Mouse (Mus musculus): ENCODE measurements around the gene Pik3cb. TPM values are rescaled to one million over a fixed set of nuclear protein-coding genes. Genes with fewer than 3 reads are reported as not detected.
A peak's percentile ranks its signal among the peaks of the same experiment; 100 is the strongest.

The Pik3cb gene
- polyA plus RNA-seq (2012; fragmentation: generic; extraction: Trizol): 3.0 TPM

- TF ChIP-seq E2F4 (IDR thresholded peaks at IDR 0.05; ENCODE audit: insufficient read depth): no peak
- no peak for TF ChIP-seq REST (IDR thresholded peaks at IDR 0.05; ENCODE audit: insufficient read depth, insufficient read length)
- peak; percentile 72 for TF ChIP-seq POLR2AphosphoS2 (IDR thresholded peaks at IDR 0.05; ENCODE audit: insufficient read length, low read depth)
- peak in 2 of 3 experiments; percentile 45 to 84 for TF ChIP-seq MYOD1 (IDR thresholded peaks at IDR 0.05; ENCODE audit: control insufficient read depth in 1 of 3, insufficient read length in 2 of 3, low read depth in 2 of 3)
- no peak for TF ChIP-seq TCF3 (IDR thresholded peaks at IDR 0.05; ENCODE audit: insufficient read length, low read depth)
- no peak for TF ChIP-seq SRF (IDR thresholded peaks at IDR 0.05; ENCODE audit: control insufficient read depth, insufficient read length, low read depth)
- peak; percentile 92 for TF ChIP-seq POLR2A (IDR thresholded peaks at IDR 0.05; ENCODE audit: insufficient read length, low read depth)
- TF ChIP-seq MYOG (IDR thresholded peaks at IDR 0.05; ENCODE audit: control insufficient read depth in 1 of 3, insufficient read depth in 1 of 3, insufficient read length in 2 of 3, low read depth in 2 of 3): peak in 2 of 3 experiments; percentile 71 to 82
- H3K4me2 ChIP-seq (ENCODE audit: low read depth): peak within 1 kb of the TSS; percentile 100
- H3K36me3 ChIP-seq (ENCODE audit: control insufficient read depth, insufficient read depth): no peaks in the 10 kb centered on the region
- peaks cover 19% of the 10 kb centered on the region for H3K79me2 ChIP-seq (ENCODE audit: control insufficient read depth, insufficient read depth)
- H3K27me3 ChIP-seq (ENCODE audit: control insufficient read depth, insufficient read depth, insufficient read length): no peaks in the 10 kb centered on the region
- peak within 1 kb of the TSS; percentile 36 for H3K4me3 ChIP-seq
- H3ac ChIP-seq (ENCODE audit: control insufficient read depth, insufficient read length): peak within 1 kb of the TSS; percentile 75
These were observed at the start of gene Pik3cb for GRCm38 (mm10) chr9:99140063-99140882. TSS of gene Pik3cb (minus strand) at chr9:99140621.

DNA sequence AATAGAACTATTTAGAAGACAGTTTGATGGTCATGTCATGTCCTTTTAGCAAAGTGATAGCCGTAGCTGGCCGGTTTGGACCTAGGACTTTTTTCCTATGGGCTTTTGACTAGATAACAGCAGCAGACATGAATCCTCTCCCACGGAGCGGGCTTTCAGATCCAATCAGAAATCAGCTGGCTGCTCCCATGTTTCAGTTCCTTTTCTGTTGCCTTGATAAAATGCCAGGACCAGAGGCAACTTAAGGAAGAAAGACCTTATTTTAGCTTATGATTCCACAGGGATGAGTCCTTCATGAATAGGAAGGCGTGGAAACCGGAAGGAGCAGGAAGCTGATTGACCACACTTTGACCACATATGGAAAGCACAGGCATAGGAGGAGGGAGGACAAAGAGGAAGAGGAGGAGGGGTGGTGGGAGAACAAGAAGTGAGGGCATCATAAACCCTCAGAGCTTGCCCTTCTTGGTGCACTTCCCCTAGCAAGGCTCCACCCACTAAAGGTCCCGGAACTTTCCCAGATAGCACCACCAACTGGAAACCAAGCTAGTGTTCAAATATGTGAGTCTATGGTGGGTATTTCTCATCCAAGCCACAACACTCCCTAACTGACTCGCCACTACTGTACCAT, 42.7 kb upstream of the Pik3cb start:
- Histone ChIP-seq H3K36me3 (ENCODE audit: control insufficient read depth, insufficient read depth) (no peaks in the 10 kb centered on the region), H3K27me3 (ENCODE audit: control insufficient read depth, insufficient read depth, insufficient read length) (no peaks in the 10 kb centered on the region), H3ac (ENCODE audit: control insufficient read depth, insufficient read length) (no peak overlapping the region), H3K4me2 (ENCODE audit: low read depth) (no peak overlapping the region), H3K79me2 (ENCODE audit: control insufficient read depth, insufficient read depth) (no peaks in the 10 kb centered on the region), H3K4me3 (no peak overlapping the region)
- no peak for TF ChIP-seq SRF (IDR thresholded peaks at IDR 0.05; ENCODE audit: control insufficient read depth, insufficient read length, low read depth)
- no peak for TF ChIP-seq TCF3 (IDR thresholded peaks at IDR 0.05; ENCODE audit: insufficient read length, low read depth)
- TF ChIP-seq REST (IDR thresholded peaks at IDR 0.05; ENCODE audit: insufficient read depth, insufficient read length): no peak
- TF ChIP-seq POLR2A (IDR thresholded peaks at IDR 0.05; ENCODE audit: insufficient read length, low read depth): no peak
- TF ChIP-seq POLR2AphosphoS2 (IDR thresholded peaks at IDR 0.05; ENCODE audit: insufficient read length, low read depth): no peak
- TF ChIP-seq MYOG (IDR thresholded peaks at IDR 0.05; ENCODE audit: control insufficient read depth in 1 of 3, insufficient read depth in 1 of 3, insufficient read length in 2 of 3, low read depth in 2 of 3): no peak
- no peak for TF ChIP-seq E2F4 (IDR thresholded peaks at IDR 0.05; ENCODE audit: insufficient read depth)
- no peak for TF ChIP-seq TCF12 (IDR thresholded peaks at IDR 0.05; ENCODE audit: insufficient read depth, poor library complexity, severe bottlenecking)
- TF ChIP-seq CEBPB (IDR thresholded peaks at IDR 0.05; ENCODE audit: insufficient read depth, poor library complexity, severe bottlenecking): no peak
- TF ChIP-seq MAX (IDR thresholded peaks at IDR 0.05; ENCODE audit: low read depth): no peak
- no peak for TF ChIP-seq USF1 (IDR thresholded peaks at IDR 0.05; ENCODE audit: low read depth)
- no peak for TF ChIP-seq MYOD1 (IDR thresholded peaks at IDR 0.05; ENCODE audit: control insufficient read depth in 1 of 3, insufficient read length in 2 of 3, low read depth in 2 of 3)

DNA sequence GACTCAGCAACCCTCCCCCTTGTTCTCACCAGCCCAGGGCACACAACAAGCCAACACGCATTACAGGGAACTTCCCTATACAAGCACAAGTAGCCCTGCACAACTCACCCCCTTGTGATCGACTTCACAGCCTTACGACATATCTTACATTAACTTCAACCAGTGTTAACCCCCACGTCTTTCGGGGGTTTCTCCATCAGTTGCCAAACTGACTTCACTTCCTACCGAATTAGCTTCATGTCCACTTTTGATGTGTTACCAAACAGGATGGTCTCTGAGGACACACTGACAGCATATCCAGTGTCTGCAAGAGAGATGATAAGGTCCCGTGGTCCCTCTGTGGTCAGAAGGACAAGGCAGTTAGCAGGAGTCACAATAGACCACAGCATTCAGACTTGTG, 41.7 kb upstream of the Pik3cb start:
- no peaks in the 10 kb centered on the region for H3K79me2 ChIP-seq (ENCODE audit: control insufficient read depth, insufficient read depth)
- H3K36me3 ChIP-seq (ENCODE audit: control insufficient read depth, insufficient read depth): no peaks in the 10 kb centered on the region
- H3K27me3 ChIP-seq (ENCODE audit: control insufficient read depth, insufficient read depth, insufficient read length): no peaks in the 10 kb centered on the region
- H3K4me3 ChIP-seq: no peak overlapping the region
- no peak overlapping the region for H3ac ChIP-seq (ENCODE audit: control insufficient read depth, insufficient read length)
- TF ChIP-seq TCF12 (IDR thresholded peaks at IDR 0.05; ENCODE audit: insufficient read depth, poor library complexity, severe bottlenecking) (no peak), CEBPB (IDR thresholded peaks at IDR 0.05; ENCODE audit: insufficient read depth, poor library complexity, severe bottlenecking) (no peak), POLR2A (IDR thresholded peaks at IDR 0.05; ENCODE audit: insufficient read length, low read depth) (no peak)
- no peak overlapping the region for H3K4me2 ChIP-seq (ENCODE audit: low read depth)

- no peaks in the 10 kb centered on the region for H3K79me2 ChIP-seq (ENCODE audit: control insufficient read depth, insufficient read depth)
- H3K36me3 ChIP-seq (ENCODE audit: control insufficient read depth, insufficient read depth): no peaks in the 10 kb centered on the region
- no peak overlapping the region for H3ac ChIP-seq (ENCODE audit: control insufficient read depth, insufficient read length)
- H3K27me3 ChIP-seq (ENCODE audit: control insufficient read depth, insufficient read depth, insufficient read length): no peaks in the 10 kb centered on the region
- H3K4me3 ChIP-seq: no peak overlapping the region
- no peak for TF ChIP-seq POLR2AphosphoS2 (IDR thresholded peaks at IDR 0.05; ENCODE audit: insufficient read length, low read depth)
- TF ChIP-seq POLR2A (IDR thresholded peaks at IDR 0.05; ENCODE audit: insufficient read length, low read depth): no peak
- TF ChIP-seq TCF12 (IDR thresholded peaks at IDR 0.05; ENCODE audit: insufficient read depth, poor library complexity, severe bottlenecking): no peak
- no peak for TF ChIP-seq E2F4 (IDR thresholded peaks at IDR 0.05; ENCODE audit: insufficient read depth)
- TF ChIP-seq USF1 (IDR thresholded peaks at IDR 0.05; ENCODE audit: low read depth): no peak
- no peak for TF ChIP-seq MAX (IDR thresholded peaks at IDR 0.05; ENCODE audit: low read depth)
- no peak for TF ChIP-seq CEBPB (IDR thresholded peaks at IDR 0.05; ENCODE audit: insufficient read depth, poor library complexity, severe bottlenecking)
- no peak for TF ChIP-seq MYOG (IDR thresholded peaks at IDR 0.05; ENCODE audit: control insufficient read depth in 1 of 3, insufficient read depth in 1 of 3, insufficient read length in 2 of 3, low read depth in 2 of 3)
- TF ChIP-seq TCF3 (IDR thresholded peaks at IDR 0.05; ENCODE audit: insufficient read length, low read depth): no peak
- no peak for TF ChIP-seq REST (IDR thresholded peaks at IDR 0.05; ENCODE audit: insufficient read depth, insufficient read length)
- TF ChIP-seq SRF (IDR thresholded peaks at IDR 0.05; ENCODE audit: control insufficient read depth, insufficient read length, low read depth): no peak
- TF ChIP-seq MYOD1 (IDR thresholded peaks at IDR 0.05; ENCODE audit: control insufficient read depth in 1 of 3, insufficient read length in 2 of 3, low read depth in 2 of 3): no peak
- no peak overlapping the region for H3K4me2 ChIP-seq (ENCODE audit: low read depth)
These were observed 39.9 kb upstream of the Pik3cb start for GRCm38 (mm10) chr9:99180272-99180671.

Data from myocyte (in vitro differentiated cells).